Mouse (Mus musculus) neural tube, embryonic 10.5 days (tissue): ENCODE results near the gene B3gnt6.

Experiments
- DNase-seq: peaks from one replicate; pipeline ENCODE4 v3.0.0-alpha.2; 2017; ENCODE audit warnings: low spot score; ENCODE audit errors: extremely low spot score

Gene B3gnt6

DNA sequence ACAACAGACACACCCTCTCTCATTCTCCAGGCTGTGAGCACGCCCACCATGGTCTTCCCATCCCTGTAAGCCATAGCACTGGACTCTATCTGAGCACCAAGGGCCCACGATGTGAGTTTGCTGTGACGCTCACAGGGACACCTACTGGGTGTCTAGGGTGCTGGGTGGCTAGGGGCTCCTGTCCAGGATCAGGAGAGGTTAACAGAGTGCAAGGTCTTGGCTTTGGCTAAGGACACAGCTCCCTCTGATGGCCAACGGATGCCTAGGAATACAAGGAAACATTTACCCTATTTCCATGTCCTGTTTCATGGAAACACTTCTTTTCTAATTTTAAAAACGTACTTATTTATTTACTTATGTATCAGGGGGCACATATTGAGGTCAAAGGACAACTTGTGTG is 48.8 kb downstream of the B3gnt6 start:
- DNase-seq: no peak

DNA sequence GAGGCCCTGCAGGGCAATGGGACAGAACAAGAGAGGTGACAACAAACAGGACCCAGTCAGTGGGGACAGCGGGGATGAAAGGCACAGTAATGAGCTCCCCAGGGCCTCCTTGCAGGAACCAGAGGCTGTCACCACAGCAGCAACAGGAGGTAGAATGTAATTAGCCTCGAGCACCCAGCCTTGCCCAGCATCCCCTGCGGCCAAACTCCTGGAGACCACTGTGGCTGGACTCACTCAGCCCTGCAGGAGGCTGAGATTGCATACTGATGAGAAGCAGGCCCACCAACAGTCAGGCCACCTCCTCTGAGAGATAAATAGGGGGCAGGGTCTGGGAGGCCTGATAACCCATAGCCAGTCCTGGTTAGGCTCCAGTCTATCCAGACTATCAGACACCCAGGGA is 49.5 kb downstream of the B3gnt6 start:
- DNase-seq: no peak

DNA sequence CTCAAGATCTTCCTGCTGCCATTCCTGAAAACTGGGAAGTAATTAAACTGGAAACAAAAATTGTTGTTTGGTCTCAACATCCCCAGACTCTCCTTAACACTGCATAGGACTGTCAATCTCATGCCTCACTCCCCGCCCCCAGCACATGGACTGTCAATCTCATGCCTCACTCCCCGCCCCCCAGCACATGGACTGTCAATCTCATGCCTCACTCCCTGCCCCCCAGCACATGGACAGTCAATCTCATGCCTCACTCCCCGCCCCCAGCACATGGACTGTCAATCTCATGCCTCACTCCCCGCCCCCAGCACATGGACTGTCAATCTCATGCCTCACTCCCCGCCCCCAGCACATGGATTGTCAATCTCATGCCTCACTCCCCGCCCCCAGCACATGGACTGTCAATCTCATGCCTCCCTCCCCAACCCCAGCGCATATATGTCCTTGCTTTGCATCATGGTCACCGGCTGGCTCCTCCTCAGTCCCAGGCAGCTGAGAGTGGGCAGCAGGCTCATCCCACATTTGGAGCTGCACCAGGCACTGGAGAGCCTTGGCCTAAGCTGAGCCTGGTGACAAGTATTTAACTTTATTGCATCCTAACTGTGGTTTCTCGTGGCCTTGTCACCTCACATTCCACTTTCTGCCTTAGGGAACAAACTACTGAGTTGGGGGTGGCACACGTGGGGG is 50.4 kb downstream of the B3gnt6 start:
- DNase-seq: no peak

DNA sequence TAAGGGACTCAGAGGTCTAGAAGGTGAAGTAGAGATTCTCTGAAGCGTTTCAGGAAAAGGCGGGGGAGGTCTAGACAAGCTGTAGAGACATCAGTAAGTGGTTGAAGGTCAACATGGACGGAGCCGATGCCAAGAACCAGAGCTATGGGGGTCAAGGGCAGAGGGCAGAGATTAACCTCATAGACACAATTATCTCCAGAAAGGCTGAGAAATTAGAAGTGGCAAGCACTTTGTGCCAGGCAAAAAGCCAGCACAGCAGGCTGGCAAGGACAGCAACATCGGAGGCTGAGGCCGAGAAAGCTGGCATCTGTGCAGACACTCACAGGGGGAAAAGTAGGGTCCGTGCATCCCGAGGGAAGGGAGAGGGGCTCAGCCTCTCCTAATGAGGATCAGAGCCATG is 51.5 kb downstream of the B3gnt6 start:
- no peak for DNase-seq

DNA sequence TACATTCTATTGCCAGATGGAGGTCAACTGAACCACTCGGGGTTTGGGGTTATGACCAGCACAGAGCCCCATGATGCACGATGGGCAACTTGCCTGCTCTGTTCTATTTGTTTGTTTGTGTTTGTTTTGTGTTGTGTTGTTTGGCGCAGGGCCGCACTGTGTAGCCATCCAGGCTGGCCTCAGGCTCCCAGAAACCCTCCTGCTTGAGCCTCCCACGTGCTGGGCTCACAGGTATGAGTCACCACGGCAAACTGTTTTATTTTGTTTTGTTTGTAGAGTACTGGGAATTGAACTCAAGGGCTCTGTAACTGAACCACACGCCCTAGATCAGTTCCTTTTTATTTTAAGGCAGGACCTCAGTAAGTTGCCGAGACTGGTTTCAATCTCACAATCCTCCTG is 52.8 kb downstream of the B3gnt6 start:
- no peak for DNase-seq

DNA sequence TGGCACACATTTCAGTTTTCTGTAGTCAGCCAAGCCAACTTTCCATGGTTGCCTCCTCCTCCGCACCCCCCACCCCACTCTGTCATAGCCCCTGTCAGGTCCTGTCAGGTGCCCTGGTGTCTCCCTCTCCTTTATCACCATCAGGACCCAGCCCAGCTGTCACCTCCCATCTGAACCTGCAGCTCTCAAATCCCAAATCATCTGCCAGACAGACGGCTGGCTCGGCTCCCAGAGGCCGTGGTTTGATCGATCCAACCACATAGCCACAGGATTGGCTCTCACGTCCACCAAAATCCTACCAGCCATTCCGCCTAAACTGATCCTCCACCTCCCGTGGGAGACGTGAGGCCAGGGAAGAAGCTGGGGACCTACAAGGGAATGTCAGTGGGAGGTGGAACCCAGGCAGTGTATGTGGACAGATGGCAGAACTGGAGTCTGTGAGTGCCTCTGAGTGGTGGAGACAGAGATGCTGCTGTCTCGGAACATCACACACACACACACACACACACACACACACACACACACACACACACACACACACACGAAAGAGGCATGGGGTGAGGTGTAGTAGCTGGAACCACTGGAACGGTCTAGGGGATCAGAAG is 53.3 kb downstream of the B3gnt6 start:
- no peak for DNase-seq

DNA sequence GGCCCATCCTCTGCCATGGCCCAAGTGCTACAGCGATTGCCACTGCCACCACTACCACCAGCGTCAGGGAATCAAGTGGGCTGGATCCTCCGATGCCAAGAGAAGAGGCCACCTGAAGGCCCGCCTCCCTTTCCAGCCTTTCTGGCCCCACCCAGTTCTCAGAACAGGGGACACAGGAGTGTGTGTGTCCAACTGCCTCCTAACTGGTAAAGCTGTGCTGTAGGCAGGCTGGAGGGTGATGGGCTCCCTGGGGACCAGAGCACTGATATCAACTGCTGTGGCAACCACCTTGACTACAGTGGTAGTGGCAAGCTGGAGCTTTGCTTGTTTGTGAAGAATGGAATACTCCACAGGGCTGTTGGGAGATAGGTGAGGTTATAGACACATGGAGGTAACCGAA is 53.9 kb downstream of the B3gnt6 start, which contains the start of gene Omp:
Omp (minus strand) TSS at position 101 of the 400 bp plus-strand sequence.
- DNase-seq: no peak

DNA sequence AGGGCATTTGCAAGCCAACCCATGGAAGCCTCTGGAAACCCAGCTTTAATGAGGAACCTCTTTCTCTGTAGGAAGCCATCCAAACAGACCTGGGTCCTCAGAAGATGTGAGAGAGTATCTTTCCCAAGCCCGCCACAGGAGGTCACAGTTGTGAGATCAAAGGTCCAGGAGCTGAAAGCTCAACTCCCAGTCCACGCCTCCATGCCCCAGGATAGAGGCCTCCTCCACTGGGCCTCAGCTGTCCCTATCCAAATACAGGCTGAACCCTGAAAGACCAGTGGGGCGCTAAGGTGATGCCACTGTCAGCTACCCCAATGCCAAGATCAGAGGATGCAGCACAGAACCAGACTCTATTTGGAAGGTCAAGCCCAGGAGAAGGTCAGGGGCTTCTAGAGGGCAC is 56.6 kb downstream of the B3gnt6 start:
- no peak for DNase-seq
